Mouse (Mus musculus): Measurements from ENCODE around the gene Gsto1. TPM values are rescaled to one million over a fixed set of nuclear protein-coding genes. Genes with fewer than 3 reads are reported as not detected.

Gsto1 gene
- total RNA-seq, 1 experiment: 60.7 TPM

DNA sequence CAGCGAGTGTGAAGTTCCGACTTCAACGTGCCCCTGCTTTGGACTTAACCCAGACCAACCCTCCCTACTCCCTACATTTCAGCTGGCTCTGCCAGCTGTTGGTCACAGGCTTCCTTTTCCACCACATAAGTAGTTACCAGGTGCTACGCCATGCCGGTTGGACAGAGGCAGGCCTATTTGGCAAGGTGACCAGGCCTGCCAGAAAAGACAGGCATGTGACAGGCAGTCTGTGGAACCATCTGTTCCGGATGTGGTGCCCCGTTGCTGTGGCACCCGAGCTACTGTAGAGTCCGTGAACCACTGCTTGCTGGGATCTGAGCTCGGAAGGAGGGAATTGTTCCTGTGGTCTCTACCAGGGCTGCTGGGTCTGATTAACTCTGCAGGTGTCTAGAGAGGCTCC lies 32.6 kb downstream of the Gsto1 start:
- H3K4me1 ChIP-seq (ENCODE audit: control insufficient read depth in 2 of 2, insufficient read depth in 2 of 2, low read length in 2 of 2, poor library complexity in 1 of 2): no peaks in the 10 kb centered on the region
- no peak overlapping the region for H3K4me3 ChIP-seq (ENCODE audit: insufficient read depth in 1 of 2, low read depth in 1 of 2, low read length in 2 of 2, poor library complexity in 1 of 2, severe bottlenecking in 1 of 2)
- no peaks in the 10 kb centered on the region for H3K9me3 ChIP-seq (ENCODE audit: control insufficient read depth, insufficient read depth, low read depth, low read length)
- no peaks in the 10 kb centered on the region for H3K36me3 ChIP-seq (ENCODE audit: control insufficient read depth, insufficient read depth, low read length, poor library complexity, severe bottlenecking)
- TF ChIP-seq ZC3H11A (IDR thresholded peaks at IDR 0.05; ENCODE audit: borderline replicate concordance, low read depth, low read length) (no peak), ZNF384 (IDR thresholded peaks at IDR 0.05; ENCODE audit: low read depth, low read length) (no peak), MAFK (IDR thresholded peaks at IDR 0.05; ENCODE audit: insufficient read depth, low read depth, low read length) (no peak), CHD2 (IDR thresholded peaks at IDR 0.05; ENCODE audit: low read depth, low read length) (no peak), HCFC1 (IDR thresholded peaks at IDR 0.05; ENCODE audit: borderline replicate concordance, insufficient read depth, low read length) (no peak)
- H3K9ac ChIP-seq (ENCODE audit: insufficient read depth, low read depth, low read length, poor library complexity, severe bottlenecking): no peak overlapping the region
- H3K27ac ChIP-seq (ENCODE audit: insufficient read depth, low read depth, low read length, poor library complexity, severe bottlenecking): no peak overlapping the region
- in situ Hi-C loops (cut with MboI; ENCODE audit: low sequenced_read_pairs in 2 of 2, unreplicated experiment in 2 of 2): no loop called here
- no peak for DNase-seq (ENCODE audit: low read depth, low spot score)

DNA sequence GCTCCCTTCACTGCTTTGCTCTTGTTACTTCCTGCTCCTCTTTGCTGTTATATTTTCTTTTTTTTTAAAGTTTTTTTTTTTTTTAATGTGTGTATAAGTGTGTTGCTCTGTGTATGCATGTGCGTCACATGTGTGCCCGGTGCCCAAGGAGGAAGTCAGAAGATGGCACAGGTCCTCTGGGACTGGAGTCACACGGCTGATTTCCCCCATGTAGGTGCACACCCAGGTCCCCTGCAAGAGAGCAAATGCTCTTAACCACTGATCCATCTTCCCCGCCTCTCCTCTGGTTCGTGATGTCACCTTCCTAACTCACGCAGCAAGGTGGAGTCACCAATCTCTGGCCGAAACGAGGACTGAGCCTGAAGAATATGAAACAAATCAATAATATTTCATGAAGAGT lies 33.3 kb downstream of the Gsto1 start:
- no peak overlapping the region for H3K27ac ChIP-seq (ENCODE audit: insufficient read depth, low read depth, low read length, poor library complexity, severe bottlenecking)
- no peaks in the 10 kb centered on the region for H3K9me3 ChIP-seq (ENCODE audit: control insufficient read depth, insufficient read depth, low read depth, low read length)
- no peak overlapping the region for H3K4me3 ChIP-seq (ENCODE audit: insufficient read depth in 1 of 2, low read depth in 1 of 2, low read length in 2 of 2, poor library complexity in 1 of 2, severe bottlenecking in 1 of 2)
- no peak overlapping the region for H3K9ac ChIP-seq (ENCODE audit: insufficient read depth, low read depth, low read length, poor library complexity, severe bottlenecking)
- no peaks in the 10 kb centered on the region for H3K36me3 ChIP-seq (ENCODE audit: control insufficient read depth, insufficient read depth, low read length, poor library complexity, severe bottlenecking)
- TF ChIP-seq CHD2 (IDR thresholded peaks at IDR 0.05; ENCODE audit: low read depth, low read length) (no peak), ZC3H11A (IDR thresholded peaks at IDR 0.05; ENCODE audit: borderline replicate concordance, low read depth, low read length) (no peak), ZNF384 (IDR thresholded peaks at IDR 0.05; ENCODE audit: low read depth, low read length) (no peak), MAFK (IDR thresholded peaks at IDR 0.05; ENCODE audit: insufficient read depth, low read depth, low read length) (no peak), HCFC1 (IDR thresholded peaks at IDR 0.05; ENCODE audit: borderline replicate concordance, insufficient read depth, low read length) (no peak)
- in situ Hi-C loops (cut with MboI; ENCODE audit: low sequenced_read_pairs in 2 of 2, unreplicated experiment in 2 of 2): no loop called here
- no peak for DNase-seq (ENCODE audit: low read depth, low spot score)
- H3K4me1 ChIP-seq (ENCODE audit: control insufficient read depth in 2 of 2, insufficient read depth in 2 of 2, low read length in 2 of 2, poor library complexity in 1 of 2): peaks cover 0 to 4% of the 10 kb centered on the region in 2 experiments; a peak in 1 of 4 replicates

DNA sequence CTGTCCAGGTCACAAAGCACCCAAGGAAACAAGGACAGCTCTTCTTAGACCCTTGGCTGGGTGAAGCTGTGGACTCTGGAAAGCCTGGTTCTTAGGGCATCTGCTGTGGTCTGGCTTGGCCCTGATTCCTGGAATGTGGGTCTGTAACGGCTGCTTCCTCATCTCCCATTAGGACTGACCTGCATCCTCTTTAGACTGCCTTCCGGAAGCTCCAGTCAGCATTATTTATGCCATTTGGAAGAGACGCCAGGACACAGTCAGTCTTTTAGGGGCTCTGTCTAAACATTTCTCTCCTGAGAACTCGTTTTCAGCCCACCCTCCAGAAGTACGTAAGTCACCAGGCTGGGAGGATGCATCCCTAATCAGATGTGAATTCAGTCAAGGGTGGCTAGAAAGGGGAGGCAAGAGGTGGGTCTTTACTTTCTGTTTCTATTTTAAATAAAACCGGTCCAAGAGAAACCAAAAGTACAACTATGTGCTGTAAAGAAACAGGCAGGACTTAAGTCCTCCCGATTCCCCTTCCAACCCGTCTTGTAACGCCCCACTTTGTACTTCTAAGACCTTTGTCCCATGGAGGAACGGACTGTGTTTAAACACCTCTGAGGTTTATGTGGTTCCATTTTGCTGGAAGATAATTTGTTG lies 35.8 kb downstream of the Gsto1 start:
- peaks cover under 1% of the 10 kb centered on the region; the same call in 1 of the 2 replicates for H3K36me3 ChIP-seq (ENCODE audit: control insufficient read depth, insufficient read depth, low read length, poor library complexity, severe bottlenecking)
- H3K4me3 ChIP-seq (ENCODE audit: insufficient read depth in 1 of 2, low read depth in 1 of 2, low read length in 2 of 2, poor library complexity in 1 of 2, severe bottlenecking in 1 of 2): no peak overlapping the region
- H3K9ac ChIP-seq (ENCODE audit: insufficient read depth, low read depth, low read length, poor library complexity, severe bottlenecking): no peak overlapping the region
- H3K9me3 ChIP-seq (ENCODE audit: control insufficient read depth, insufficient read depth, low read depth, low read length): no peaks in the 10 kb centered on the region
- peaks cover 0 to 4% of the 10 kb centered on the region in 2 experiments; a peak in 1 of 4 replicates for H3K4me1 ChIP-seq (ENCODE audit: control insufficient read depth in 2 of 2, insufficient read depth in 2 of 2, low read length in 2 of 2, poor library complexity in 1 of 2)
- H3K27ac ChIP-seq (ENCODE audit: insufficient read depth, low read depth, low read length, poor library complexity, severe bottlenecking): no peak overlapping the region
- DNase-seq (ENCODE audit: low read depth, low spot score): no peak
- TF ChIP-seq ZNF384 (IDR thresholded peaks at IDR 0.05; ENCODE audit: low read depth, low read length) (no peak), ZC3H11A (IDR thresholded peaks at IDR 0.05; ENCODE audit: borderline replicate concordance, low read depth, low read length) (no peak), CHD2 (IDR thresholded peaks at IDR 0.05; ENCODE audit: low read depth, low read length) (no peak), HCFC1 (IDR thresholded peaks at IDR 0.05; ENCODE audit: borderline replicate concordance, insufficient read depth, low read length) (no peak), MAFK (IDR thresholded peaks at IDR 0.05; ENCODE audit: insufficient read depth, low read depth, low read length) (no peak)
- in situ Hi-C loops (cut with MboI; ENCODE audit: low sequenced_read_pairs in 2 of 2, unreplicated experiment in 2 of 2): no loop called here

DNA sequence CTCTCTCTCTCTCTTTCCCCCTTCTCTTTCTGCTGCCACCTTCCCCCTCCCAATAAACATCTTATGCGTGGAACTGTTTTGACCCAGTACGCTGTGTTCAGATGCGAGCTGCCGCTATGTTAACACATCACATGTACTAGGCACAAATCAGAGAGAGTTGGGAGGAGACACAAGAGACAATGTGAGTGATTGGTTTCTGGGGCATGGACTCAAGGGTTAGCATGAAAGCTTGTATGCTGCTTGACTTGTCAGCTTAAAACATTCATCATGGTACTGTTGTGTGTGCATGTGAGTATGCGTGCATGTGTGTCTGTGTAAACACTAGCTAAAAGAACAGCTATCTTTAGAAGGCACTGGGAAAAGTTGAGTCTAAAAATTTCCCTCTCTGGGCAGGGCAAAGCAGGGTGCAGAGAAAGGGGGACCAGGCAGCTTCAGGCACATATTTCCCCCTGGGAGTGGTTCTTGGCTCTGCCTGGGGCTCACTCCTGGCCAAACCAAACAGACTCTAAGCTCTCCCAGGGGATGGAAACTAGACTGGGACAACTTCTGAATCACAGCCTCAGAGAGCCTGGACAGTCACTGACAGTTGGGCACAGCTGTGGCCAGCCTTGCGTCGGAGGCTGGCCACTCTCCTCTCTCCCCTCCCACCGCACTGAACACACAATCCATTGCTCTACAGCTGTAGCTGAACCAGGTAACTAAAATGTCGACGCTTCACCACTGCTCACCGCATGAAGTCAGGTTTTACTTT lies 37.0 kb downstream of the Gsto1 start:
- Histone ChIP-seq H3K36me3 (ENCODE audit: control insufficient read depth, insufficient read depth, low read length, poor library complexity, severe bottlenecking) (peaks cover 4% of the 10 kb centered on the region; the same call in 1 of the 2 replicates), H3K4me3 (ENCODE audit: insufficient read depth in 1 of 2, low read depth in 1 of 2, low read length in 2 of 2, poor library complexity in 1 of 2, severe bottlenecking in 1 of 2) (no peak overlapping the region), H3K4me1 (ENCODE audit: control insufficient read depth in 2 of 2, insufficient read depth in 2 of 2, low read length in 2 of 2, poor library complexity in 1 of 2) (peaks cover 0 to 4% of the 10 kb centered on the region in 2 experiments; a peak in 1 of 4 replicates), H3K27ac (ENCODE audit: insufficient read depth, low read depth, low read length, poor library complexity, severe bottlenecking) (no peak overlapping the region), H3K9ac (ENCODE audit: insufficient read depth, low read depth, low read length, poor library complexity, severe bottlenecking) (no peak overlapping the region), H3K9me3 (ENCODE audit: control insufficient read depth, insufficient read depth, low read depth, low read length) (no peaks in the 10 kb centered on the region)
- DNase-seq (ENCODE audit: low read depth, low spot score): no peak
- in situ Hi-C loops (cut with MboI; ENCODE audit: low sequenced_read_pairs in 2 of 2, unreplicated experiment in 2 of 2): no loop called here
- TF ChIP-seq ZC3H11A (IDR thresholded peaks at IDR 0.05; ENCODE audit: borderline replicate concordance, low read depth, low read length) (no peak), HCFC1 (IDR thresholded peaks at IDR 0.05; ENCODE audit: borderline replicate concordance, insufficient read depth, low read length) (no peak), ZNF384 (IDR thresholded peaks at IDR 0.05; ENCODE audit: low read depth, low read length) (no peak), MAFK (IDR thresholded peaks at IDR 0.05; ENCODE audit: insufficient read depth, low read depth, low read length) (no peak), CHD2 (IDR thresholded peaks at IDR 0.05; ENCODE audit: low read depth, low read length) (no peak)

All from ES-E14 (cell line).